Mouse (Mus musculus): ENCODE data around the gene Csnk1e. TPM values are rescaled to one million over a fixed set of nuclear protein-coding genes. Genes with fewer than 3 reads are reported as not detected.

The Csnk1e gene
- total and polyA plus RNA-seq, 3 experiments: 10.4 to 46.7 (median 16.8) TPM

GRCm38 (mm10) chr15:79368861-79369440 lies 86.4 kb downstream of the Csnk1e start:
- H3K4me1 ChIP-seq (ENCODE audit: control insufficient read depth in 1 of 2, insufficient read depth in 2 of 2): peaks cover 0 to 6% of the 10 kb centered on the region in 2 experiments; a peak in 1 of 4 replicates
- dilution Hi-C loops (cut with MboI; ENCODE audit: extremely low pct_ligation_motif_present, extremely low pct_unique_long_range_greater_than_20kb, low sequenced_read_pairs) (no loop called here), in situ Hi-C loops (cut with MboI; ENCODE audit: low pct_ligation_motif_present, low pct_unique_long_range_greater_than_20kb, low sequenced_read_pairs) (no loop called here)
- H3K36me3 ChIP-seq (replicated peaks in 1 of 2; ENCODE audit: control insufficient read depth in 1 of 2, insufficient read depth in 1 of 2, low read length in 1 of 2): peaks cover 66 to 98% of the 10 kb centered on the region in 2 experiments
- no peak overlapping the region for H3K27ac ChIP-seq (ENCODE audit: insufficient read depth, low read depth)
- H3K27me3 ChIP-seq (replicated peaks): no peaks in the 10 kb centered on the region
- H3K4me3 ChIP-seq (replicated peaks in 1 of 3; ENCODE audit: low read depth in 2 of 3, low read length in 2 of 3, poor library complexity in 1 of 3): no peak overlapping the region
- no peak for DNase-seq (ENCODE audit: extremely low read depth)
- H3K79me2 ChIP-seq (replicated peaks; ENCODE audit: control insufficient read depth, extremely low read depth, insufficient read depth, poor library complexity, severe bottlenecking): no peaks in the 10 kb centered on the region
- no peak for TF ChIP-seq EP300 (IDR thresholded peaks at IDR 0.05; ENCODE audit: low read length)
- TF ChIP-seq MXI1 (IDR thresholded peaks at IDR 0.05; ENCODE audit: low read depth, low read length): no peak
- TF ChIP-seq ETS1 (conservative IDR thresholded peaks at IDR 0.05; ENCODE audit: low read depth, low read length): no peak
- no peak overlapping the region for H3K9ac ChIP-seq (ENCODE audit: insufficient read depth, low read depth)
- H3K4me2 ChIP-seq (ENCODE audit: insufficient read depth, low read depth, poor library complexity, severe bottlenecking): no peak overlapping the region
- H3K9me3 ChIP-seq (replicated peaks; ENCODE audit: low read length): no peaks in the 10 kb centered on the region

- Histone ChIP-seq H3K4me2 (ENCODE audit: insufficient read depth, low read depth, poor library complexity, severe bottlenecking) (no peak overlapping the region), H3K4me1 (ENCODE audit: control insufficient read depth in 1 of 2, insufficient read depth in 2 of 2) (peaks cover 0 to 6% of the 10 kb centered on the region in 2 experiments; a peak in 1 of 4 replicates), H3K9me3 (replicated peaks; ENCODE audit: low read length) (no peaks in the 10 kb centered on the region), H3K27me3 (replicated peaks) (no peaks in the 10 kb centered on the region), H3K79me2 (replicated peaks; ENCODE audit: control insufficient read depth, extremely low read depth, insufficient read depth, poor library complexity, severe bottlenecking) (no peaks in the 10 kb centered on the region), H3K9ac (ENCODE audit: insufficient read depth, low read depth) (no peak overlapping the region), H3K4me3 (replicated peaks in 1 of 3; ENCODE audit: low read depth in 2 of 3, low read length in 2 of 3, poor library complexity in 1 of 3) (no peak overlapping the region), H3K27ac (ENCODE audit: insufficient read depth, low read depth) (no peak overlapping the region), H3K36me3 (replicated peaks in 1 of 2; ENCODE audit: control insufficient read depth in 1 of 2, insufficient read depth in 1 of 2, low read length in 1 of 2) (peaks cover 71 to 98% of the 10 kb centered on the region in 2 experiments)
- no peak for DNase-seq (ENCODE audit: extremely low read depth)
- in situ Hi-C loops (cut with MboI; ENCODE audit: low pct_ligation_motif_present, low pct_unique_long_range_greater_than_20kb, low sequenced_read_pairs): no loop called here
- TF ChIP-seq SMC3 (IDR thresholded peaks at IDR 0.05; ENCODE audit: low read depth, low read length) (no peak), MAZ (IDR thresholded peaks at IDR 0.05; ENCODE audit: low read depth, low read length) (no peak), MAX (IDR thresholded peaks at IDR 0.05; ENCODE audit: low read length) (no peak), NELFE (IDR thresholded peaks at IDR 0.05; ENCODE audit: low read depth, low read length) (no peak), NRF1 (IDR thresholded peaks at IDR 0.05; ENCODE audit: low read depth, low read length) (no peak), RCOR1 (conservative IDR thresholded peaks at IDR 0.05; ENCODE audit: low read depth, low read length) (no peak), CHD2 (IDR thresholded peaks at IDR 0.05; ENCODE audit: low read length) (no peak), IRF4 (IDR thresholded peaks at IDR 0.05; ENCODE audit: low read depth, low read length) (no peak), TBP (conservative IDR thresholded peaks at IDR 0.05; ENCODE audit: low read depth, low read length) (no peak), KAT2A (IDR thresholded peaks at IDR 0.05; ENCODE audit: insufficient replicate concordance, low read length) (no peak), UBTF (IDR thresholded peaks at IDR 0.05; ENCODE audit: low read depth, low read length) (no peak), ZMIZ1 (IDR thresholded peaks at IDR 0.05; ENCODE audit: low read depth, low read length) (no peak), MXI1 (IDR thresholded peaks at IDR 0.05; ENCODE audit: low read depth, low read length) (no peak)
- dilution Hi-C loops (cut with MboI; ENCODE audit: extremely low pct_ligation_motif_present, extremely low pct_unique_long_range_greater_than_20kb, low sequenced_read_pairs): no loop called here
Observed at GRCm38 (mm10) chr15:79368313-79368811, 87.0 kb downstream of the Csnk1e start.

Other genes with a start within 250 kb of the Csnk1e start
- 23.2 and 23.4 TPM in 2 replicates for gene Pick1, start 226.4 kb downstream of the Csnk1e start, total RNA-seq (2012; rRNA removed)
- gene Pick1, start 226.4 kb downstream of the Csnk1e start, total RNA-seq (2014; rRNA removed): 13.9 and 15.4 TPM in 2 replicates
- gene Pick1, start 226.4 kb downstream of the Csnk1e start, polyA plus RNA-seq (2012; ENCODE audit: insufficient read length, low read depth): 14.9 and 18.5 TPM in 2 replicates
- gene Gm49486, start 226.2 kb downstream of the Csnk1e start, total RNA-seq (2012; rRNA removed): 0.21 and 0.29 TPM in 2 replicates
- 0.49 and 0.77 TPM in 2 replicates for gene Gm49486, start 226.2 kb downstream of the Csnk1e start, total RNA-seq (2014; rRNA removed)
- 0.59 and 1.3 TPM in 2 replicates for gene Gm49486, start 226.2 kb downstream of the Csnk1e start, polyA plus RNA-seq (2012; ENCODE audit: insufficient read length, low read depth)
- 0.08 and 0.29 TPM in 2 replicates for gene Slc16a8, start 200.8 kb downstream of the Csnk1e start, total RNA-seq (2012; rRNA removed)
- gene Slc16a8, start 200.8 kb downstream of the Csnk1e start, total RNA-seq (2014; rRNA removed): not detected in 2 replicates
- gene Slc16a8, start 200.8 kb downstream of the Csnk1e start, polyA plus RNA-seq (2012; ENCODE audit: insufficient read length, low read depth): 0.79 and 0.83 TPM in 2 replicates
- gene Baiap2l2, start 170.0 kb downstream of the Csnk1e start, total RNA-seq (2012; rRNA removed): 0.21 and 1.5 TPM in 2 replicates
- gene Baiap2l2, start 170.0 kb downstream of the Csnk1e start, total RNA-seq (2014; rRNA removed): not detected in 2 replicates
- gene Baiap2l2, start 170.0 kb downstream of the Csnk1e start, polyA plus RNA-seq (2012; ENCODE audit: insufficient read length, low read depth): 0.84 and 1.2 TPM in 2 replicates
- 18.7 and 20.9 TPM in 2 replicates for gene Pla2g6, start 127.2 kb downstream of the Csnk1e start, total RNA-seq (2012; rRNA removed)
- 9.1 and 9.3 TPM in 2 replicates for gene Pla2g6, start 127.2 kb downstream of the Csnk1e start, total RNA-seq (2014; rRNA removed)
- gene Pla2g6, start 127.2 kb downstream of the Csnk1e start, polyA plus RNA-seq (2012; ENCODE audit: insufficient read length, low read depth): 12.7 and 14.8 TPM in 2 replicates
- 9.3 and 15.4 TPM in 2 replicates for gene Maff, start 108.9 kb downstream of the Csnk1e start, total RNA-seq (2012; rRNA removed)
- 7.6 and 9.2 TPM in 2 replicates for gene Maff, start 108.9 kb downstream of the Csnk1e start, total RNA-seq (2014; rRNA removed)
- gene Maff, start 108.9 kb downstream of the Csnk1e start, polyA plus RNA-seq (2012; ENCODE audit: insufficient read length, low read depth): 9.7 and 10.5 TPM in 2 replicates
- gene Tmem184b, start 52.0 kb downstream of the Csnk1e start, total RNA-seq (2012; rRNA removed): 18.9 and 21.1 TPM in 2 replicates
- 7.1 and 7.2 TPM in 2 replicates for gene Tmem184b, start 52.0 kb downstream of the Csnk1e start, total RNA-seq (2014; rRNA removed)
- 38.0 and 42.7 TPM in 2 replicates for gene Tmem184b, start 52.0 kb downstream of the Csnk1e start, polyA plus RNA-seq (2012; ENCODE audit: insufficient read length, low read depth)
- gene Kcnj4, start 49.7 kb upstream of the Csnk1e start, total RNA-seq (2012; rRNA removed): not detected in 2 replicates
- not detected in 2 replicates for gene Kcnj4, start 49.7 kb upstream of the Csnk1e start, total RNA-seq (2014; rRNA removed)
- not detected in 2 replicates for gene Kcnj4, start 49.7 kb upstream of the Csnk1e start, polyA plus RNA-seq (2012; ENCODE audit: insufficient read length, low read depth)
- gene Kdelr3, start 60.8 kb upstream of the Csnk1e start, total RNA-seq (2012; rRNA removed): 7.3 and 7.4 TPM in 2 replicates
- 0.88 and 0.94 TPM in 2 replicates for gene Kdelr3, start 60.8 kb upstream of the Csnk1e start, total RNA-seq (2014; rRNA removed)
- 0.33 and 0.80 TPM in 2 replicates for gene Kdelr3, start 60.8 kb upstream of the Csnk1e start, polyA plus RNA-seq (2012; ENCODE audit: insufficient read length, low read depth)
- 81.3 and 93.0 TPM in 2 replicates for gene Ddx17, start 91.2 kb upstream of the Csnk1e start, total RNA-seq (2012; rRNA removed)
- gene Ddx17, start 91.2 kb upstream of the Csnk1e start, total RNA-seq (2014; rRNA removed): 79.8 and 84.6 TPM in 2 replicates
- gene Ddx17, start 91.2 kb upstream of the Csnk1e start, polyA plus RNA-seq (2012; ENCODE audit: insufficient read length, low read depth): 108 and 114 TPM in 2 replicates
- gene Dmc1, start 149.5 kb upstream of the Csnk1e start, total RNA-seq (2012; rRNA removed): not detected in 2 replicates
- not detected in 2 replicates for gene Dmc1, start 149.5 kb upstream of the Csnk1e start, total RNA-seq (2014; rRNA removed)
- gene Dmc1, start 149.5 kb upstream of the Csnk1e start, polyA plus RNA-seq (2012; ENCODE audit: insufficient read length, low read depth): not detected in 2 replicates
- gene Fam227a, start 203.4 kb upstream of the Csnk1e start, total RNA-seq (2012; rRNA removed): 0.34 and 0.42 TPM in 2 replicates
- 0.12 and 0.48 TPM in 2 replicates for gene Fam227a, start 203.4 kb upstream of the Csnk1e start, total RNA-seq (2014; rRNA removed)
- 0.20 and 0.31 TPM in 2 replicates for gene Fam227a, start 203.4 kb upstream of the Csnk1e start, polyA plus RNA-seq (2012; ENCODE audit: insufficient read length, low read depth)
- 17.6 and 20.2 TPM in 2 replicates for gene Cby1, start 203.6 kb upstream of the Csnk1e start, total RNA-seq (2012; rRNA removed)
- gene Cby1, start 203.6 kb upstream of the Csnk1e start, total RNA-seq (2014; rRNA removed): 19.3 and 19.5 TPM in 2 replicates
- gene Cby1, start 203.6 kb upstream of the Csnk1e start, polyA plus RNA-seq (2012; ENCODE audit: insufficient read length, low read depth): 16.9 and 20.7 TPM in 2 replicates
- gene Tomm22, start 215.3 kb upstream of the Csnk1e start, total RNA-seq (2012; rRNA removed): 109 and 142 TPM in 2 replicates
- 495 and 496 TPM in 2 replicates for gene Tomm22, start 215.3 kb upstream of the Csnk1e start, total RNA-seq (2014; rRNA removed)
- gene Tomm22, start 215.3 kb upstream of the Csnk1e start, polyA plus RNA-seq (2012; ENCODE audit: insufficient read length, low read depth): 212 and 234 TPM in 2 replicates
- 34.9 and 41.0 TPM in 2 replicates for gene Josd1, start 232.4 kb upstream of the Csnk1e start, total RNA-seq (2012; rRNA removed)
- 48.3 and 50.6 TPM in 2 replicates for gene Josd1, start 232.4 kb upstream of the Csnk1e start, total RNA-seq (2014; rRNA removed)
- gene Josd1, start 232.4 kb upstream of the Csnk1e start, polyA plus RNA-seq (2012; ENCODE audit: insufficient read length, low read depth): 28.2 and 30.1 TPM in 2 replicates
- gene Gtpbp1, start 235.3 kb upstream of the Csnk1e start, total RNA-seq (2012; rRNA removed): 32.9 and 34.2 TPM in 2 replicates
- gene Gtpbp1, start 235.3 kb upstream of the Csnk1e start, total RNA-seq (2014; rRNA removed): 25.3 and 25.5 TPM in 2 replicates
- gene Gtpbp1, start 235.3 kb upstream of the Csnk1e start, polyA plus RNA-seq (2012; ENCODE audit: insufficient read length, low read depth): 45.2 and 45.3 TPM in 2 replicates